Mouse (Mus musculus) ovary, adult 2 months (tissue): ENCODE results near the gene Orm1. TPM values are rescaled to one million over a fixed set of nuclear protein-coding genes. Genes with fewer than 3 reads are reported as not detected.

Experiments
- polyA plus RNA-seq: library from polyadenylated mRNA; depleted of rRNA; stranded (reverse); fragments of >200 nt; gene quantifications from 2 replicates; pipeline ENCODE4 v1.2.3, GENCODE M21; 2012; rRNA removed

The Orm1 gene
- polyA plus RNA-seq = 4.0 and 7.1 TPM in 2 replicates

DNA sequence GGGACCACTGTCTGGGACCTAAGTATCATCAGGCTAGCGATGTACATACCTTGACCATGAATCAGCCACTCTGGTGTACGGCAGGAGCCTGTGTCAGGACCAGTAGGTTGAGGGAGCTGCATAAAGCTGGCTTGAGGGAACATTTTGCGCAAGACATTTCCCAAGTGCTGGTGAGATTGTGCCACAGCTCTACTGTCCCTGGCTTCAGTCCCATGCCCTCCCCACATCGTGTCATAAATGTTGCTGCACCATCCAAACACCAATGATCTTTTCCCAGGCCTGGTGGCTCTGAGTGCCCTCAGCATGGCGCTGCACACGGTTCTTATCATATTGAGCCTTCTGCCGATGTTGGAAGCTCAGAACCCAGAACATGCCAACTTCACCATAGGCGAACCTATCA lies at the start of gene Orm1:
Gene Orm1 (plus strand): TSS at position 266 of the 400 bp plus-strand sequence.

DNA sequence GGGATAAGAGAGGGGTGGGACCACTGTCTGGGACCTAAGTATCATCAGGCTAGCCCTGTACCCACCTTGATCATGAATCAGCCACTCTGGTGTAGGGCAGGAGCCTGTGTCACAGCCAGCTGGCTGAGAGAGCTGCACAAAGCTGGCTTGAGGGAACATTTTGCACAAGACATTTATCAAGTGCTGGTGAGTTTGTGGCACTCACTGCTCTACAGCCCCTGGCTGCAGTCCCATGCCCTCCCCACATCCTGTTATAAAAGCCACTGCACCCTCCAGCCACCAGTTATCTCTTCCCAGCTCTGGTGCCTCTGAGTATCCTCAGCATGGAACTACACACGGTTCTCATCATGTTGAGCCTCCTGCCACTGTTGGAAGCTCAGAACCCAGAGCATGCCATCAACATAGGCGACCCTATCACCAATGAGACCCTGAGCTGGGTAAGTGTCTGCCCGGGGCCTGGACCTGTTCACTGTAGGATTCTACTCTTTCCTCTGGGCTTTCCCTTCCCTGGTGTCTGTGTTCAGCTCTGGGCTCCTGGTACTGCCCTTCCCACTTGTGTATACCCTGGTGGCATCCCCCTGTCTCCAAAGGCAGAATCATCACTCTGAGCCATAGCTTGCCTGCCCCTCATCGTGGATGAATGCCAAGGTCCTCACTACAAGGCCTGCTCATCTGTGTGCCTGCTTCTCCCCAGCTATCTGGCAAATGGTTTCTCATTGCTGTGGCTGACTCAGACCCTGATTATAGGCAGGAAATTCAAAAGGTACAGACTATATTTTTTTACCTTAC lies 11.7 kb downstream of the Orm1 start, which contains the start of gene Orm3:
Gene Orm3 (plus strand): TSS at position 286 of the 789 bp plus-strand sequence.

GRCm38 (mm10) chr4:63362150-63362549 lies 17.8 kb downstream of the Orm1 start, which contains the start of gene Orm2:
Orm2 (plus strand) TSS chr4:63362449.

Other genes with a start within 250 kb of the Orm1 start
- 0.36 and 1.1 TPM in 2 replicates for gene Ambp, start 189.8 kb upstream of the Orm1 start, polyA plus RNA-seq
- 1.9 and 3.3 TPM in 2 replicates for gene Kif12, start 172.4 kb upstream of the Orm1 start, polyA plus RNA-seq
- gene Col27a1, start 130.6 kb upstream of the Orm1 start, polyA plus RNA-seq = 35.4 and 41.4 TPM in 2 replicates
- gene Orm3, start 11.6 kb downstream of the Orm1 start, polyA plus RNA-seq = not detected in 2 replicates
- gene Orm2, start 17.9 kb downstream of the Orm1 start, polyA plus RNA-seq = 0.35 TPM in 1 of 2 replicates, not detected in the other
- gene Akna, start 58.8 kb downstream of the Orm1 start, polyA plus RNA-seq = 6.2 and 8.6 TPM in 2 replicates
- gene Whrn, start 151.4 kb downstream of the Orm1 start, polyA plus RNA-seq = 42.3 and 43.6 TPM in 2 replicates
- 25.7 and 29.6 TPM in 2 replicates for gene Atp6v1g1, start 200.2 kb downstream of the Orm1 start, polyA plus RNA-seq
- 7.9 and 9.0 TPM in 2 replicates for gene Tmem268, start 214.2 kb downstream of the Orm1 start, polyA plus RNA-seq